8 mouse cellular contexts compared by ENCODE assay signal in the genomic region with DNA sequence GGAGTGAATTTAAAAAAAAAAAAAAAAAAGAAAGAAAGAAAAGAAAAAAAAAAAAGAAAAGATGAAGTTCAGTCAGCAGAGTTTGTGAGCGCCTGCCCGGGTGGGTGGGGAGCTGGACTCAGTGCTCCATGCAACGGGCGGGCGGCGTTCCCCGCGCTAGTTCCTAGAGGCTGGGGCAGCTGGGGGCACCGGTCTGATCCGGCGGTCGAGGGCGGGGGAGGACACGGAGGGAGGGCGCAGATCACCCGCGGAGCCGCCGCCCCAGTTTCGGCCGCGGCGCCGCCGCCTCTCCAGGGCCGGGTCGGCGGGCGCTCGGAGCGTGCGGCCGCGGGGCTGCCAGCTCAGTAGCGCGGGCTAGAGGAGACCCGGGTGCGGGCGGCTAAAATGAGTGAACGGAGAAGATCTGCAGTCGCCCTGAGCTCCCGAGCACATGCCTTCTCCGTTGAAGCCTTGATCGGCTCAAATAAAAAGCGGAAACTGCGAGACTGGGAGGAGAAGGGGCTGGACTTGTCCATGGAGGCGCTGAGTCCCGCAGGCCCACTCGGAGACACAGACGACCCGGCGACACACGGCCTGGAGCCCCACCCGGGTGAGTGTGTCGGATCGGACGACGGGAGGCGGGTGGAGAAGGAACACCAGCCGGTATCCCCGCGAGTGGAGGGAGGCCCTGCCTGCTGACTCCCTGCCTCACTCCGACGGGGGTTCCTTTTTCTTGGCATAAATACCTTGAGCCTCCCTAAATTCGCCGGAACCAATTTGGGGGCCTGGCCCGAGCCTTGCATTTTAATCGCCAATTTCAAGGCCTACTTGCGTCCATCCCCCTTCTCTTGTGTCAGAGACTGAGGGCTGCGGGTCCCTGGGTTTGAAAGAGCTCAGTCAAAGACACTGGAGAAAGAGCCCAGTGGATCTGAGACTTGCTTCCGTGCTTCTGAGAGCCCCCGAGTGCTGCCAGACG. TPM values are rescaled to one million over a fixed set of nuclear protein-coding genes. Genes with fewer than 3 reads are reported as not detected.
DNase-seq lines count a peak whose midpoint lies in the region; ATAC-seq and TF ChIP-seq lines count a peak whose summit lies in the region.

No protein-coding gene starts in this region.

- 0 out of 2 replicates have a peak, but pooled peaks have one; percentile 41 for ATAC-seq in kidney, embryonic 15.5 days (replicated peaks; ENCODE audit: low FRiP score)
- ATAC-seq in megakaryocyte-erythroid progenitor cell, adult 5-6 weeks (replicated peaks; ENCODE audit: low FRiP score, low TSS enrichment, poor library complexity, severe bottlenecking): 0 out of 2 replicates have a peak, but pooled peaks have one; percentile 21
- no peak for ATAC-seq in inflammation-experienced regulatory T-cells, adult 6 months

- under 1% methylated on average over 62 of the region's 73 CpGs for WGBS in kidney, embryonic 15.5 days

- no peaks in the 10 kb centered on the region for H3K36me3 ChIP-seq in kidney, embryonic 15.5 days

- H3K27ac ChIP-seq in layer of hippocampus, adult 2 months: no peak overlapping the region
- no peak overlapping the region for H3K27ac ChIP-seq in kidney, embryonic 15.5 days

- H3K4me3 ChIP-seq in layer of hippocampus, adult 2 months: peak overlapping the region; percentile 35
- peak overlapping the region; percentile 47 for H3K4me3 ChIP-seq in kidney, embryonic 15.5 days (replicated peaks)

- H3K4me1 ChIP-seq in kidney, embryonic 15.5 days: peaks cover 19% of the 10 kb centered on the region

- H3K9me3 ChIP-seq in kidney, embryonic 15.5 days (replicated peaks): no peaks in the 10 kb centered on the region

- peaks cover 100% of the 10 kb centered on the region for H3K27me3 ChIP-seq in kidney, embryonic 15.5 days

- H3K4me2 ChIP-seq in kidney, embryonic 15.5 days: peak overlapping the region; percentile 84

- H3K9ac ChIP-seq in kidney, embryonic 15.5 days: peak overlapping the region; percentile 1; the same call in 1 of the 2 replicates

- DNase-seq in layer of hippocampus, adult 2 months (ENCODE audit: low spot score in 2 of 2): no peak
- DNase-seq in layer of hippocampus, adult 9-11 months: no peak
- DNase-seq in adrenal gland, postnatal 10 days: peak; percentile 35
- DNase-seq in gastrocnemius, adult 8-10 months (ENCODE audit: low spot score in 2 of 2): peak; percentile 64 to 80
- DNase-seq in cerebellum, adult 9-11 months: no peak

- no peak for TF ChIP-seq CTCF in layer of hippocampus, adult 2 months (conservative IDR thresholded peaks at IDR 0.05)

RNA-seq across cellular contexts. Expression of gene Tbx15, which starts 13.6 kb away (rescaled TPM):
- total RNA-seq in layer of hippocampus, adult 2 months (2021): under 1 TPM; 0.44 to 0.81 TPM
- total RNA-seq in adrenal gland, postnatal 10 days (2021): 10 to 100 TPM in 1 of 2 experiments, 1 to 10 TPM in 1; 1.8 to 10.8 TPM
- total RNA-seq in gastrocnemius, adult 8-10 months (2022): 100 to 1,000 TPM; 147 to 173 (median 156) TPM
- polyA plus RNA-seq in kidney, embryonic 15.5 days (2015; fragmentation: Nextera tagmentation; extraction: Ambion mirVana): 0.36 and 0.64 TPM in 2 replicates
- not detected in 2 replicates for total RNA-seq in megakaryocyte-erythroid progenitor cell, adult 5-6 weeks (2014; fragmentation: Nextera tagmentation)
- not detected in 2 replicates for total RNA-seq in megakaryocyte-erythroid progenitor cell, adult 5-6 weeks (2017)
- polyA plus RNA-seq in inflammation-experienced regulatory T-cells, adult 6 months (2017; shearing (Covaris generic)): not detected

Comparison
In these comparisons a context has a peak if more than half of its experiments do, and no peak if none do; other contexts are left out.
1. DNase-seq: peak in adrenal gland, postnatal 10 days (single experiment) and gastrocnemius, adult 8-10 months (2 of 2); none in layer of hippocampus, adult 2 months (0 of 2), layer of hippocampus, adult 9-11 months (single experiment) and cerebellum, adult 9-11 months (single experiment).
2. RNA of gene Tbx15, which starts 13.6 kb away (total RNA-seq): 147 to 173 TPM in gastrocnemius, adult 8-10 months; 1.8 to 10.8 TPM in adrenal gland, postnatal 10 days, 0.44 to 0.81 TPM in layer of hippocampus, adult 2 months and not detected in megakaryocyte-erythroid progenitor cell, adult 5-6 weeks; every median in the first group is over 10 times any median in the second.